Mouse (Mus musculus) left cerebral cortex, adult 9 months (tissue): ENCODE data around the gene 4933407L21Rik.
A peak's percentile ranks its signal among the peaks of the same experiment; 100 is the strongest.

Experiments used
- DNase-seq, 2 experiments: peaks; one replicate each; pipeline ENCODE4 v3.0.0; 2022; ENCODE audit warnings: low spot score in 2 of 2

4933407L21Rik gene

GRCm38 (mm10) chr1:85915890-85916289, 12.4 kb upstream of the 4933407L21Rik start:
- DNase-seq = no peak

- peak; percentile 86 to 89 for DNase-seq
Measured at GRCm38 (mm10) chr1:85916830-85917450, 11.3 kb upstream of the 4933407L21Rik start.

GRCm38 (mm10) chr1:85919621-85920020, 8.7 kb upstream of the 4933407L21Rik start:
- no peak for DNase-seq

GRCm38 (mm10) chr1:85921725-85922124, 6.6 kb upstream of the 4933407L21Rik start:
- peak in 1 of 2 experiments; percentile 70 for DNase-seq

DNA sequence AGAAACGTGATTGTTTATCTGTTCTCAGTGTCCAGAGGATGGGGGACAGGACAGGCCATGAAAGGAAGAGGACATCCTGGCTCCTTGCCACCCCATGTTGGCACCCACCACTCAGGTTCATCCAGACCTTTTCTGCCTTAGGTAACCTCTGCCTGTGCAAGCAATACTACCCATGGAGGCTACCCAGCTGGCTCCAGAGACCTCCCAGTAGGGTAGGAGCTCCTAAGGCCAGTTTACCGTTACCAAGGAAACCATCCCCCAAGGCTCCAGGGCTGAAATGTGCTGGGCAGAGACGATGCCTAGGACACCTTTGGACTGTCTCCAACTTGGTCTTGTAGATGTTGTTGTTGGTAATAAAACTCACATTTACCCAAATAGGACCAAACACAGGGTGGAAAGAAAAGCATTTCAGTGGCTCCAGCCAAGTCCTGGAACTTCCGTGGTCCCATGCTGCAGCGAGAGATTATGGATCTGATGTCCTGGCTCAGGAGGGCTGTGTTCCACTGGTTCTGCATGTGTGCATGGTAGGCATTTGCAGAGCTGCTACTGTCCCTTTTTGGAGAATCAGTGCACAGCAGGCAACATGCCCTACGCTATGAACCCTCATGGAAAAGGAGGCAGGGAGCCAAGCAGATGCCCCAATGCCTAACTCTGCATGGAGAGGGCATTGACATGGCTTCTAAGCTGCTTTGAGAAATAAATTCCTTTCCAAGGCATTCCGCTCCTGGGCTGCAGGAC, 6.0 kb upstream of the 4933407L21Rik start:
- no peak for DNase-seq

DNA sequence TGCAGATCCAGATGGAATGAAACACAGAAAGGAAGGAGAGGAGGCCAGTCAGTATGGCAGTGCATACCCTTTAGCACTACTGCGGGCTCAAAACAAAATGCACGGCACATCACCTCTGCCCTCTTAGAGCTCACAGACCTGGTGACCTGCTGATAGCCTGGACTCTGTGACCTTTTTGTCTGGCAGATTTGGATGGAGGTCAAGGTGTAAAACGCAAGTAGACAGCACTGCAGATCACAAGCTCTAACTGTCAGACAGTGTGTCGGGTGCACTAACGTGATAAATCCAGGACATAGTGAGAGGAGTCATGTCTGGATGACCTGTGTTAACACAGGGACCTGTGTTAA, 5.4 kb upstream of the 4933407L21Rik start:
- DNase-seq = no peak

DNA sequence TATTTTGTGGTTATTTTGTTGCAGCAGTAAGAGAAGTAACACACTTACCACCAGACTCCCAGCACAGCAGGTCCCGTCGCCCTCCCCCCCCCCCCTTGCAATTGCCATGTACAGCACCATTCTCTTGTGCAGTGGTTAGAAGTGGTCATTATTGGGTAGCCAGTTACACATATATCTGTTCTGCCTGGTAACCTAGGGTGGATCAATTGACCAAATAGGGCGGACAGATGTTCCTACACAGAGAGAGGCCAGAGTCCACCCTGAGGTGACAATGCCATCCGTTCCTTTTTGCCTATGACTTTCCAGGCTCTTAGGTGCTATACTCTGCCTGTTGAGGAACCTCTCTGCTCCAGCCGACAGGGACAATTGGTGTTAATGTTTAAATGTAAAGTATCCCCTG, 3.1 kb upstream of the 4933407L21Rik start:
- DNase-seq = no peak

DNA sequence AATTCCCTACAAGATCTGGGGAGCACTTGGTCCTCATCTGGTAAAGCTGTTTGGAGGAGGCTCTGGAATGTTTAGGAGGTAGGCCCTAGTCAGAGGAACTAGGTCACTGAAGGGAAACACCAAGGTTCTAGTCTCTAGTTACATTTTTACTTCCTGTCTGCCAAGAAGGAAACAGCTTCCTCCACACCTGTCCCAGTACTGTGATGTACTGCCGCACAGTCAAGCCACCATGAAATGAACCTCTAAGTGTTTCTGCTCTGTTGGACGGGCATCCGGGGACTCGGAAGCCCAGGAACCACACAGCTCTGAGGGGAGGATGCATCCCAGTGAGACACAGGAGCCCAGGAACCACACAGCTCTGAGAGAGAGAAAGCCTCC, 394 bp downstream of the 4933407L21Rik start:
- no peak for DNase-seq

DNA sequence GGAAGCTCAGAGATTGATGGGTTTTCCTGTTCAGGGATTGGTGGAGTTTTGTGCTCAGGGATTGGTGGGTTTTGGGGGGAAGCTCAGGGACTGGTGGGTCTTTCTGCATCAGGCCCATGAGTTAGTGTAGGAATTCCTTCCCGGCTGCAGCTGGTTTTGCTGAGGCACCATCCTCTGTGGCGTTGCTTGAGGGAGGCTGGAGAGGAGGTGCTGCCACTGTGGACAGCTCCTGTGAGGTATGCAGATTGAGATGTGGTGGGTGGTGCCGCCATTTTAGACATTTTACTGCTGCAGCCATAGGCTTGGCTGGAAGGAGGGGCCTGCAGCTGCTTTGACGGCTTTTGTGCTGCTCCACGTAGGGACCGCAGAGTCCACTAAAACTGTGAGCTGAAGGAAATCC, 1.1 kb downstream of the 4933407L21Rik start:
- no peak for DNase-seq

DNA sequence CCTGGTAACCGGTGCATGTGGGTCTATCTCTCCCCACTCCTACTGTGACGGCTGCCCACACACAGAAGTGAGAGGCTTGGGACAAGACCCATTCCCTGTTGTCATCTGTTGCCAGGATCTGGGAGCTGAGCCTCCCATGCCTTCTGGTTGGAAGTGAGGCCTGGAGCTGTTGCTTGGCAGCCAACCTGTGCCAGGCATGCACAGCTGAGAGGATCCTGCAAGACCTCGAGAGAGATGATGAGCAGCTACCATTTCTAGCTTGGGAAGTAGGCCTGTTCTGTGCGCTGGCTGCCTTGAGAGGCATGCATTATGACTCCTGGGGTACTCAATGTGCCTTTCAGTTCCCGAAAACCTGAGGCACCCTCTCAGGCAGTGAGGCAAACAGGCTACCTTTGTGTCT, 2.9 kb downstream of the 4933407L21Rik start:
- DNase-seq = peak in 1 of 2 experiments; percentile 61

DNA sequence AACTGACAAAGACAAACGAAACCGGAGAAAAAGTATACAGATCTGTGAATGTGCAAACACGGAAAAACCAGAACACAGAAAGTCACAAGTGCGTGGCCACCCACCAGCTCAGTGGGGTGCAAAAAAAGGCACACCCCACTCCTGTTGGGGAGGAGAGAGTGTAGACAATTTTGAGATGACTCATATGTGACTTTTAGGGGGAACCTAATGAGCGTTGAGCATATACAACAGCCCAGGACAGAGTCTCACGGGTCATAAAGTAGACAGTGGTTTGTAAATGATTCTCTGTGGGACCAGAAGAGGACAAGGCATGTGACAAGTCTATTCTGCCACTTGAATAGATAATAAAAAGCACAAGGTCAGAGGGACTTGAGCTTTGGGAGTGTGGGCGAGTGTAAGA, 4.9 kb downstream of the 4933407L21Rik start:
- no peak for DNase-seq

- DNase-seq = no peak
Measured at GRCm38 (mm10) chr1:85933631-85934465, 5.6 kb downstream of the 4933407L21Rik start.

DNA sequence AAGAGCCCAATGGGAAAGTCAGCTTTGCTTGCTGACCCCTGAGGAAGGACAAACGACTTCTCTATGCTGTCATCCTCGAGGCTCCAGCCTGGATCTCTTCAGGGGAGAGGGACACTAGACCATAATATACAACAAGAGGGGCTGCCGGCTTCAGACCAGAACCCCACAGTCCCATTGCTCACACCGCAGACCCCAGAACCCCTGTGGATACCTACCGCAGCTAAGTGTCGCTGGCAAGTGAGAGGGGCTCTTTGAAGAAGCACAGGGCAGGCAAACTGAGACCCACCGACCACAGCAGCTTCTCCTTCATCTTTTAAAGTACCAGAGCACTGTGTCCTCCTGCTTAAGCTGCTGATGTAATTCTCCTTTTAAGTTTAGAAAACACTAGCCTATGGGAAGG, 6.3 kb downstream of the 4933407L21Rik start:
- DNase-seq = no peak

GRCm38 (mm10) chr1:85935148-85935852, 7.0 kb downstream of the 4933407L21Rik start:
- DNase-seq = peak in 1 of 2 experiments; percentile 71

DNA sequence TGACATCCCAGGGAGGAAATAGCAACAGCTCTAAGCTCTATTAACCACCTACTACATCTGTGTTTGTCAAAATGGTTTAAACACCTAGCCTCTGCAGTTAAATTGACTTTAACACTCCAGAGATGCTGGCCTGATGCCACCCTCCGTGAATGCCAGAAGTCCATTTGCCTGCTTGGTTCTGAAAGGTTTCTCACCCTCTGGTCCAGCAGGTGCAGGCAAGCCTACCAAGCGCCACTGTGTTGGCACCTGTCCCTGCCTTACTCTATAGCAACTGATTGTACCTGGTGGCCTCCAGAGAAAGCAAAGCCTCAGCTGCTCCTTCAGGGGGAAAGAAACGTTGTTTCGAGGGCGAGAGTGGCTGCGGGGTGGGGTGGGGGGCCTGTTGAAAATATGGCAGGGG, 8.0 kb downstream of the 4933407L21Rik start:
- no peak for DNase-seq

DNA sequence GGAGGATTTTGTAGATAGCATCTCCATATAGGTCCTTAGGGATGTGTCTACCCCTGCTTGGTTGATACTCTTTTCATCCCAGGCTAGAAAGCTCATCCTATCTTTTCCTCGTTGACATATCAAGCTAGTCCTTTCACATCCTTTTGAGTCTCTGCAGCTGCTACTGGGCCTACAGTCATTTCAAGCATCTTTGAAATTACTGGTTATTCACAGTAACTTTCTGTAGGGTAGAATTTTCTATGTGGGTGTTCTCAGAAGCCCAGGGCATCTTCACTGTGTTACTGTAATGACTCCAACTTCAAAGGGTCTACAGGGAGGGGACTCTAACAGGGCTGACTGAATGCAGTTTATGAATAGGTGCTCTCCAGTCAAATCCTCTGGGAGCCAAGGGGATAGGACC, 9.0 kb downstream of the 4933407L21Rik start:
- DNase-seq = no peak

DNA sequence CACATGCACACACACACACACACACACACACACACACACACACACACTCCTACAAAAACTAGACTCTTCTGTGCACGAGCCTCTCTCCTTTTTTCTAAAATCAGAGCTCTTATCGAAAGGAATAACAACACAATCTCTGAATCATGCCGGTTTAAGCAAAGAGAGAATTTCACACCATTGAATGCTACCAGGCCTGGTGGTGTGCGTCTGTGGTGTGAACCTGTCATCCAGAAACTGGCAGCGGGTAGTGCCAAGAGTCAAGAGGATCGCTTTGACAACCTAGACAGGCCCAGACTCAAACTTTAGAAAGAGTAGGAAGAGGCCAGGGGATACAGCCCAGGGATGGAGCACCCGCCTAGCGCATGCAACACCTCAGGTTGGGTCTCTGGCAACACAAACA, 14.0 kb downstream of the 4933407L21Rik start:
- DNase-seq = no peak

DNA sequence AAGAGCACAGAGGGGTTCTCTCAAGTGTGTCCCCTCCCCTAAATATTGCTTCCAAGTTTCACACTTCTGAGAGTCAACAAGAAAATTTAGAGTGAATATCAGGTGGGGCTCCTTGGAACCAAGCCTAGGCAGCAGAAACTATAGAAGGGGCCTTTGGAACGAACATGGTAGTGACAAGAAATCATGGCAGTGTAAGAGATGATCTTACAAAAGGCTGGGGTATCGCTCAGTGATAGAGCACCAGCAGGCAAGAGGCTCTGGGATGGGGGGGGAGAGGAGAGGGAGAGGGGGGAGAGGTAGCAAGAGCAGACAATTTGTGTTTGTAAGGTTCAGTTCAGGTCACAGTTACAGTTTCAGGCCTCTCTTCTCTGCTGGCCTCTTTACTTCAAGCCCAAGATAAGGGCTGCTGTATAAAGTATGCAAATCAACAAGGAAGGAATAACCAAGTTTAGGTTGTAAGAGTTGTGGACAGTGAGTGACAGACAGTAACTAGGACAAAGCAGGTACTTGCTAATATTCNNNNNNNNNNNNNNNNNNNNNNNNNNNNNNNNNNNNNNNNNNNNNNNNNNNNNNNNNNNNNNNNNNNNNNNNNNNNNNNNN, 20.9 kb downstream of the 4933407L21Rik start:
- DNase-seq = no peak

DNA sequence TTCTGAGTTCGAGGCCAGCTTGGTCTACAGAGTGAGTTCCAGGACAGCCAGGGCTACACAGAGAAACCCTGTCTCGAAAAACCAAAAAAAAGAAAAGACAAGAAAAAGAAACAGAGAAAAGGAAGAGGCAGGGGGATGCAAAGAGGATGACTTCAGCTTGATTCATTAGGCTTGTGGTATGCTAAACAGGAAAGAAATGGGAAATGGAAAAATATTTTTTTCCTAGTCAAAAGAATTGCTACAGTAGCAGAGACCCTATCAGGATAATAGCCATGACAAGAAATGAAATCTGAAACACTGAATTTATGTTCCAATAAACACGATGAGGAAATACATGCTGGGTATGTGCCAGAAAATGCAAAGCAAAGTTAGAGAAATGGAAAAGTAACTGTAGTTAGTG, 26.9 kb downstream of the 4933407L21Rik start:
- DNase-seq = no peak

- DNase-seq = no peak
Measured at GRCm38 (mm10) chr1:85957290-85957689, 29.0 kb downstream of the 4933407L21Rik start.

DNA sequence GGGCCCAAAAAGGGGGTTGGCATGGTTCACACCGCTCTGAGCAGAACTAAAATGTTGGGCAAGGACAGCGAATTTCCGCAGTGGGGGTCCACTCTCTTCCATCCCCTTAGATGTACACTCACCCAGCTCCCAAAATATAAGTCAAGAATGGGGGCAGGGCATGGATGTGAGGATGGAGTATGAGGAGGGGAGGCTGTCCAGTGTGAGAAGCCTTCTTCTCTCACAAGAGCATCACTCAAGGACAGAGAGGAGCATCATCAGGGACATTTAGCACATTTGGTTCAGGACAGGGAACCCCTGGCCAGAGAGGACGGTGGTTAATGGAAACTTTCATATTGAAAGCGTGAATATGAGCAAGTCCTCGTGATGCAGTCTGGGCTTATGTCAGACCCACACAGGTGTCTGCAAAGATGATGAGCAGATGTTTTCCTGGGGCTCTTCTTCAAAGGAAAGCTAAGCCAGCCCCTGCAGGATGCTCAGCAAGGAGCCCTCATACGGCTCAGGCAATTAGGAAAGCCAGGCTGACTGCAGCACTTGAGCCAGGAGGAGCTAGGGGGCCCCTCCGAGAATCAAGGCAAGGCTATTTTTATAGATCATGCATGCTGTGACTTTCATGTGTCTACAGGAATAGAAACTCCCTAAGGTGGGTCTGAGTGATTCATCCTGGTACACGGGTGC, 29.8 kb downstream of the 4933407L21Rik start:
- peak; percentile 45 to 67 for DNase-seq
